Mouse (Mus musculus): ENCODE results near the gene Sh3pxd2b.

- TF ChIP-seq CTCF (IDR thresholded peaks at IDR 0.05; ENCODE audit: borderline replicate concordance, extremely low read depth, insufficient read depth, insufficient read length): no peak
- TF ChIP-seq POLR2A (IDR thresholded peaks at IDR 0.05; ENCODE audit: borderline replicate concordance, extremely low read depth, insufficient read depth, insufficient read length, poor library complexity, severe bottlenecking): no peak
Observed at GRCm38 (mm10) chr11:32309928-32310327, 37.7 kb upstream of the Sh3pxd2b start.
